27 mouse cellular contexts compared by ENCODE assay signal in genomic region chr11:85649373-85649772, GRCm38 (mm10).
A peak's percentile ranks its signal among the peaks of the same experiment; 100 is the strongest.
DNase-seq lines count a peak whose midpoint lies in the region; ATAC-seq lines count a peak whose summit lies in the region.
"Had no signal": no experiment of that assay in that cellular context is flagged by ENCODE, and none has a peak within 500 bp of the region (broad histone marks: within the 10 kb centered on the region; RNA-seq: fewer than 3 reads in every experiment).

No protein-coding gene starts in this region.

- peaks cover 14% of the 10 kb centered on the region for H3K4me1 ChIP-seq in kidney, embryonic 14.5 days (ENCODE audit: control insufficient read depth, insufficient read depth, low read length)
- peaks cover 12% of the 10 kb centered on the region for H3K4me1 ChIP-seq in forebrain, embryonic 10.5 days

- peaks cover 9% of the 10 kb centered on the region; the same call in 1 of the 2 replicates for H3K27me3 ChIP-seq in kidney, embryonic 14.5 days (ENCODE audit: control insufficient read depth, insufficient read depth, low read length)
- no peaks in the 10 kb centered on the region for H3K27me3 ChIP-seq in forebrain, embryonic 10.5 days (ENCODE audit: poor library complexity, severe bottlenecking)
- H3K27me3 ChIP-seq: hindbrain, embryonic 13.5 days; limb, embryonic 12.5 days; liver, embryonic 12.5 days; midbrain, embryonic 13.5 days; neural tube, embryonic 13.5 days had no signal

- peak; percentile 30 for DNase-seq in heart, adult 11 months
- no peak for DNase-seq in heart, postnatal 4 days
- peak; percentile 47 for DNase-seq in kidney, adult 11 months
- peak; percentile 50 for DNase-seq in kidney, postnatal 14 days
- no peak for DNase-seq in forebrain, embryonic 10.5 days (ENCODE audit: extremely low spot score, low spot score)
- DNase-seq in layer of hippocampus, adult 8-10 months (ENCODE audit: low spot score in 2 of 2) = no peak
- DNase-seq in cerebellum, adult 11 months = no peak
- DNase-seq: B cell, adult 2 months; cerebellum, adult 2 months; cerebellum, postnatal 14 days; gastrocnemius, postnatal 14 days; heart, adult 18-20 months; heart, postnatal 36 days; liver, postnatal 0 days; lung, postnatal 4 days; thymus, adult 2 months; thymus, postnatal 36 days had no signal

- no peaks in the 10 kb centered on the region for H3K36me3 ChIP-seq in kidney, embryonic 14.5 days (ENCODE audit: control insufficient read depth, insufficient read depth, low read length)
- no peaks in the 10 kb centered on the region for H3K36me3 ChIP-seq in forebrain, embryonic 10.5 days (replicated peaks)
- H3K36me3 ChIP-seq: hindbrain, embryonic 13.5 days; limb, embryonic 12.5 days; liver, embryonic 12.5 days; midbrain, embryonic 13.5 days; neural tube, embryonic 13.5 days had no signal

- peak; percentile 77; the same call in 1 of the 2 replicates for ATAC-seq in kidney, embryonic 14.5 days (ENCODE audit: low FRiP score, low TSS enrichment)
- ATAC-seq: forebrain, embryonic 14.5 days; intestine, postnatal 0 days; liver, embryonic 12.5 days; liver, postnatal 0 days; midbrain, embryonic 13.5 days had no signal

- H3K4me3 ChIP-seq in kidney, embryonic 14.5 days (ENCODE audit: low read length) = no peak overlapping the region
- no peak overlapping the region for H3K4me3 ChIP-seq in forebrain, embryonic 10.5 days
- H3K4me3 ChIP-seq: hindbrain, embryonic 13.5 days; limb, embryonic 12.5 days; liver, embryonic 12.5 days; megakaryocyte, embryonic 14.5 days; midbrain, embryonic 13.5 days; neural tube, embryonic 13.5 days had no signal

- H3K9ac ChIP-seq in kidney, embryonic 14.5 days (ENCODE audit: low read depth, low read length) = no peak overlapping the region
- H3K9ac ChIP-seq: hindbrain, embryonic 13.5 days; limb, embryonic 12.5 days; liver, embryonic 12.5 days; liver, postnatal 0 days; midbrain, embryonic 13.5 days; neural tube, embryonic 13.5 days had no signal

- H3K4me2 ChIP-seq in kidney, embryonic 14.5 days (replicated peaks; ENCODE audit: low read depth, low read length) = no peak overlapping the region
- H3K4me2 ChIP-seq: heart, embryonic 11.5 days; hindbrain, embryonic 13.5 days; limb, embryonic 12.5 days; liver, embryonic 12.5 days; midbrain, embryonic 13.5 days; neural tube, embryonic 13.5 days had no signal

- no peaks in the 10 kb centered on the region for H3K9me3 ChIP-seq in kidney, embryonic 14.5 days (ENCODE audit: control insufficient read depth, low read length)
- H3K9me3 ChIP-seq in forebrain, embryonic 10.5 days = no peaks in the 10 kb centered on the region
- H3K9me3 ChIP-seq: hindbrain, embryonic 13.5 days; limb, embryonic 12.5 days; liver, embryonic 12.5 days; megakaryocyte, embryonic 14.5 days; midbrain, embryonic 13.5 days; neural tube, embryonic 13.5 days had no signal

- 29% methylated on average over 9 of the region's 9 CpGs for WGBS in kidney, embryonic 14.5 days
- 86% methylated on average over 9 of the region's 9 CpGs for WGBS in forebrain, embryonic 10.5 days

- H3K27ac ChIP-seq in kidney, embryonic 14.5 days (ENCODE audit: low read depth, low read length) = no peak overlapping the region
- H3K27ac ChIP-seq in forebrain, embryonic 10.5 days = no peak overlapping the region
- H3K27ac ChIP-seq: hindbrain, embryonic 13.5 days; limb, embryonic 12.5 days; liver, embryonic 12.5 days; midbrain, embryonic 13.5 days; neural tube, embryonic 13.5 days had no signal

Comparison
In these comparisons a context has a peak if more than half of its experiments do, and no peak if none do; other contexts are left out.
1. DNase-seq: peak in heart, adult 11 months (single experiment), kidney, adult 11 months (single experiment) and kidney, postnatal 14 days (single experiment); none in heart, postnatal 4 days (single experiment), forebrain, embryonic 10.5 days (single experiment), layer of hippocampus, adult 8-10 months (0 of 2) and cerebellum, adult 11 months (single experiment).